Mouse (Mus musculus) subcutaneous adipose tissue, adult 2 months (tissue): Measurements from ENCODE around the gene Cpa2. TPM values are rescaled to one million over a fixed set of nuclear protein-coding genes. Genes with fewer than 3 reads are reported as not detected.

Experiments
- polyA plus RNA-seq: library from polyadenylated mRNA; depleted of rRNA; stranded (reverse); fragments of >200 nt; gene quantifications from 2 replicates; pipeline ENCODE4 v1.2.3, GENCODE M21; 2012; ENCODE audit warnings: low replicate concordance; rRNA removed

Cpa2 gene
- polyA plus RNA-seq, result 0.19 and 2.8 TPM in 2 replicates

DNA sequence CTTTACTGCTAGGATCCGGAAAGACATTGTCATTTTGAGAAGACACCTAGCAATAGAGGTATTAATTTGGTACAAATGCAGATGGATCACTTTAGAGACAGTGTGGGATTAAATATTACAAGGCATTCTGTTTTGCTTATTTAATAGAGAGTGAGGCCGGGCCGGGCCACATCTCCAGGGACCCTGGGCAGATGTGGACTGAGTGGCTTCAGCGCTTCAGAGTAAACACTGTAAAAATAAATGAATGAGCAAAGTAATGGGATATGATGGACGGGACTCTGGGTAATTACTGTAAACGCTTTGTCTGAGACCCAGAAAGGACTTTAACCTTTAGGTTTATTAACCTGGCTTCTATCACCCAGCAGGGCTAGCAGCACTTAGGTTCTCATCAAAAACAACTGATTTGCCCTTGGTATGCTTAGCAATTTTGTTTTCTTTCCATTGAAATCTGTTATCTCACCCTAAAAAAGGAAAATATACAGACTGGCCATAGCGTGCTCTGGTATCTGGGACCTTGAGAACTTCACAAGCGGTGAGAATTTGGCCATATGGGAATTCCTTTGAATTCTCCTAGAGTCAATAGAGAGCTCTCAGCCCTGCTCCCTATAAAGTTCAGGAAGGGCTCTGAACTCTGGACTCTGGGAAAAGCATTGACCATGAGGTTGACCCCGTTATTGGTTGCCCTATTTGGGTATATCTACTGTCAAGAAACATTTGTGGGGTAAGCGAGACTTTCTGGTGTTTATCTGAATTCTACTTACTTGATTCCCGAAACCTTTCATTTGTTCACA is at the start of gene Cpa2:
TSS of gene Cpa2 (plus strand) at position 574 of the 791 bp plus-strand sequence.

DNA sequence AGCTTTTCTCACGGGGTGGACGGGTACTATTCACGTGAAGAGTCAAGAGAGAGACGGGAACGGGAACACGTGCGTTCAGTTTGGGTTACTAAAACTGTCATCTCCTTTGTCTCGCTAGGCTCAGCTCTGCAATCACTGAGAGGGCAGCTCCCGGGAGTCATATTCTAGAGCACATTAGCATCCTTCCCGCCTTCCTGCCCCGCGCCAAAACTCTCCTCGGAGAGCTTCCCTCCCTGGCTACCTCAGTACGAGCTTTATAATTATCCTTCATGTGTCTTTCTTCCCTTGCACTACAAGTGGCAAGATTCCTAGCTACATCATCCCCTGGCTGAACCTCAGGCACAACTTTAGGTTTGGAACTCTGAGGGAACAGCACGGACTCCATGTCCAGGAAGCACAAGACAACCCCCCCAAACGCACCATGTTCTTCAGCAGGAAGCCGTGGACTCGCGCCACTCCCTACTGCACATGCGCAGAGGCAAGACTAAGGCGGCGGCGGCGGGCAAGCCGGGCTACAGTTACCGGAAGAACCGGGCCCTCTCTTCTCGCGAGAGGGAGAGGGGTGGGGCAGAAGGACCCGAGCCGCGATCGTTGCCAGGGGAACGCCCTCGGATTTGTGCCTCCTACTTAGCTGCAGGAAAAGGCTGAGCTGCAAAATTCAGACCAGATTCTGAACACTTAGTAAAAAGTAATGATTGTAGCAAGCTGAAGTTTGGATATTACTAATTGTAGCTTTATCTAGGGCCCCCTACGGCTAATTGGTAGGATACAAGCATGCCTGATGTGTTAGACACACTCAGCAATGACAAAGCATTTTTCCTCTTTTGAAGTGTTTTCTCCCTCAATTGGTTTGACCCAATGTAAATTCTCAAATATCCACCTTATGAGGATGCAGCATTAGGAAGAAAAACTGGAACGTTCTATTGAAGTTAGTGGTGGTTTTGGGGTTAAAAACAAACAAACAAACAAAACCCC is 31.8 kb upstream of the Cpa2 start, which contains the start of the genes Tmem209 and Ssmem1:
TSS of gene Tmem209 (minus strand) at position 519 of the 975 bp plus-strand sequence.
TSS of gene Ssmem1 (plus strand) at position 585 of the 975 bp plus-strand sequence.

DNA sequence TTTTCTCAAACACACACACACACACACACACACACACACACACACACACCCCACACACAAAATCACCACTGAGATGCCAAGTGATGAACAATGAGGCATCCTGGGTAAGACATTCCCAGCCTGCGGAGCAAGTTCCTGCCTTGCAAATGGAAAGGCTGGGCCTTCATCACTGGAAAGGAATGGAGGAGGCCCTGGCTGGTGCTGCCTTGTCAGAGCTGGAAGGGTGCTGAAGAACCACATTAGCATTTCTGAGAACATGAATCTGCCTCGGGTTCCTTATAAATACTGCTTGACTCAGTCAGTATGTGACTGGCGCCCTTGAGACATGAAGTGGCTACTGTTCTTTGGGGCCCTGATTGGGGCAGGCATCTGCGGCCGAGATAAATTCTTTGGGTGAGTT is 26.7 kb downstream of the Cpa2 start, which contains the start of gene Cpa4:
TSS of gene Cpa4 (plus strand) at position 301 of the 400 bp plus-strand sequence.

DNA sequence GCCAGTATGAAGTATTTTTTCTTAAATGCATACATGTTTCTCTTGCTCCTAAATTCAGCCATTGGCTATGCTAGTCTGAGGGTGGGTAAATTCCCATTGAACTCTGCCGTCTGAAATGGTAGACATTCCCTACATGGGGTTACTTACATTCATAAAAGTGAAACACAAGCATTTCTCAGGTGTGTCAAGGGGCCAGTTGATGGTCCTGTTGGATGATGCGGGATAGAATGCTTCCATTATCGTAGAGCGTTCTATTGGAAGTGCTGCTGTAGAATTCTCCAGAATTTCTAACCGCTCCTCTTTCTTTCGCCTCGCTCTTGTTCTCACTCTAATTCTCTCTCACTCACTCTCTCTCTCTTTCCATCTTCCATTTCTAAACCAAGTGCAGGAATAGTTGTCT is 69.3 kb downstream of the Cpa2 start, which contains the start of gene Cpa5:
TSS of gene Cpa5 (plus strand) at position 301 of the 400 bp plus-strand sequence.

Other genes starting within 250 kb of the Cpa2 start
- gene Ube2h, start 237.0 kb upstream of the Cpa2 start, polyA plus RNA-seq, result 57.1 and 58.8 TPM in 2 replicates
- 18.3 and 19.8 TPM in 2 replicates for gene Zc3hc1, start 150.6 kb upstream of the Cpa2 start, polyA plus RNA-seq
- gene Klhdc10, start 139.7 kb upstream of the Cpa2 start, polyA plus RNA-seq, result 27.5 and 35.3 TPM in 2 replicates
- 42.5 and 60.0 TPM in 2 replicates for gene Tmem209, start 31.8 kb upstream of the Cpa2 start, polyA plus RNA-seq
- gene Ssmem1, start 31.7 kb upstream of the Cpa2 start, polyA plus RNA-seq, result not detected in 2 replicates
- gene Cpa4, start 26.8 kb downstream of the Cpa2 start, polyA plus RNA-seq, result not detected in 2 replicates
- gene Cpa5, start 69.4 kb downstream of the Cpa2 start, polyA plus RNA-seq, result 0.34 TPM in 1 of 2 replicates, not detected in the other
- 0.22 and 0.23 TPM in 2 replicates for gene Cpa1, start 97.6 kb downstream of the Cpa2 start, polyA plus RNA-seq
- gene Cep41, start 152.2 kb downstream of the Cpa2 start, polyA plus RNA-seq, result 5.1 and 6.5 TPM in 2 replicates
- 269 and 1,242 TPM in 2 replicates for gene Mest, start 182.0 kb downstream of the Cpa2 start, polyA plus RNA-seq